Mouse (Mus musculus) midbrain, embryonic 14.5 days (tissue): ENCODE results near the gene Nedd9. TPM values are rescaled to one million over a fixed set of nuclear protein-coding genes. Genes with fewer than 3 reads are reported as not detected.
A peak's percentile ranks its signal among the peaks of the same experiment; 100 is the strongest.

Experiments
- ATAC-seq: fragments of 200-750 bp; cut with Nextera tagmentation; 2 replicates; pipeline ENCODE4 v1.8.0; 2017; ENCODE audit warnings: moderate number of reproducible peaks, moderate library complexity; ENCODE audit not compliant: low FRiP score, low TSS enrichment
- DNase-seq: peaks from one replicate; pipeline ENCODE4 v3.0.0-alpha.2; 2015
- H3K27ac ChIP-seq: fragments of 300-500 bp; sonication (generic); replicated peaks from 2 replicates; pipeline ENCODE4 v1.5.1; 2014; ENCODE audit warnings: mild to moderate bottlenecking, low read depth, low read length, moderate library complexity
- H3K27me3 ChIP-seq: fragments of 300-500 bp; sonication (generic); 2 replicates; pipeline ENCODE4 v1.6.1; 2014; ENCODE audit warnings: low read length, control low read depth, mixed read lengths; ENCODE audit not compliant: control insufficient read depth, insufficient read depth
- H3K36me3 ChIP-seq: fragments of 300-500 bp; sonication (generic); 2 replicates; pipeline ENCODE4 v1.6.1; 2014; ENCODE audit warnings: low read length, control low read depth; ENCODE audit not compliant: control insufficient read depth, insufficient read depth
- H3K4me1 ChIP-seq: fragments of 300-500 bp; sonication (generic); 2 replicates; pipeline ENCODE4 v1.6.1; 2014; ENCODE audit warnings: mild to moderate bottlenecking, antibody characterized with exemption, low read length, control low read depth; ENCODE audit not compliant: control insufficient read depth, insufficient read depth
- H3K4me2 ChIP-seq: fragments of 300-500 bp; sonication (generic); 2 replicates; pipeline ENCODE4 v1.6.1; 2014; ENCODE audit warnings: mild to moderate bottlenecking, low read length, moderate library complexity
- H3K4me3 ChIP-seq: fragments of 300-500 bp; sonication (generic); replicated peaks from 2 replicates; pipeline ENCODE4 v1.5.1; 2014; ENCODE audit warnings: low read depth, low read length
- H3K9ac ChIP-seq: fragments of 300-500 bp; sonication (generic); replicated peaks from 2 replicates; pipeline ENCODE4 v1.6.1; 2014; ENCODE audit warnings: mild to moderate bottlenecking, low read length, moderate library complexity
- H3K9me3 ChIP-seq: fragments of 300-500 bp; sonication (generic); 2 replicates; pipeline ENCODE4 v1.6.1; 2016; ENCODE audit warnings: low read length, control low read depth, mixed read lengths; ENCODE audit not compliant: control insufficient read depth
- WGBS: fragments of 180-500 bp; shearing (Covaris S2); extraction: QIAGEN DNeasy Blood & Tissue Kit; methylation state at CpG from one replicate; pipeline ENCODE4 v1.1.7; 2014; 5-methylcytosine and 5-hydroxymethylcytosine counted together
- polyA plus RNA-seq: library from polyadenylated mRNA; unstranded; fragments of >200 nt; fragmentation: Nextera tagmentation; extraction: Ambion mirVana; gene quantifications from 2 replicates; pipeline ENCODE4 v1.2.1, GENCODE M21; 2014

Gene Nedd9
- polyA plus RNA-seq, 1 experiment from 2014 or later: 16.3 TPM

GRCm38 (mm10) chr13:41453227-41454193 lies 33.7 kb downstream of the Nedd9 start:
- H3K4me1 ChIP-seq: 0 out of 2 replicates have a peak, but pooled peaks cover 3% of the 10 kb centered on the region
- WGBS: 84% methylated on average over 15 of the region's 15 CpGs
- ATAC-seq (no peak), DNase-seq (no peak)
- H3K36me3 ChIP-seq: no peaks in the 10 kb centered on the region
- no peak overlapping the region for H3K4me2 ChIP-seq
- no peak overlapping the region for H3K9ac ChIP-seq
- no peak overlapping the region for H3K27ac ChIP-seq
- H3K9me3 ChIP-seq: no peaks in the 10 kb centered on the region
- H3K4me3 ChIP-seq: no peak overlapping the region
- H3K27me3 ChIP-seq: no peaks in the 10 kb centered on the region

- DNase-seq (no peak), ATAC-seq (no peak)
- Histone ChIP-seq H3K4me1 (no peaks in the 10 kb centered on the region), H3K27ac (no peak overlapping the region), H3K9me3 (no peaks in the 10 kb centered on the region), H3K36me3 (no peaks in the 10 kb centered on the region), H3K4me3 (no peak overlapping the region), H3K9ac (no peak overlapping the region), H3K4me2 (no peak overlapping the region), H3K27me3 (no peaks in the 10 kb centered on the region)
- 80% methylated on average over 6 of the region's 6 CpGs for WGBS
Measured at GRCm38 (mm10) chr13:41450821-41451220, 36.3 kb downstream of the Nedd9 start.

GRCm38 (mm10) chr13:41449211-41449610 lies 38.0 kb downstream of the Nedd9 start:
- H3K27me3 ChIP-seq: no peaks in the 10 kb centered on the region
- H3K4me1 ChIP-seq: no peaks in the 10 kb centered on the region
- no peaks in the 10 kb centered on the region for H3K36me3 ChIP-seq
- DNase-seq (no peak), ATAC-seq (no peak)
- 47% methylated on average over 2 of the region's 2 CpGs for WGBS
- H3K4me2 ChIP-seq: no peak overlapping the region
- H3K9ac ChIP-seq: no peak overlapping the region
- no peak overlapping the region for H3K27ac ChIP-seq
- no peak overlapping the region for H3K4me3 ChIP-seq
- H3K9me3 ChIP-seq: no peaks in the 10 kb centered on the region

- DNase-seq (no peak), ATAC-seq (no peak)
- H3K4me2 ChIP-seq: no peak overlapping the region
- no peaks in the 10 kb centered on the region for H3K36me3 ChIP-seq
- no peaks in the 10 kb centered on the region for H3K4me1 ChIP-seq
- WGBS: 83% methylated on average over 6 of the region's 6 CpGs
- no peaks in the 10 kb centered on the region for H3K27me3 ChIP-seq
- H3K9ac ChIP-seq: no peak overlapping the region
- no peaks in the 10 kb centered on the region for H3K9me3 ChIP-seq
- H3K4me3 ChIP-seq: no peak overlapping the region
- no peak overlapping the region for H3K27ac ChIP-seq
Measured at GRCm38 (mm10) chr13:41447209-41447608, 40.0 kb downstream of the Nedd9 start.

GRCm38 (mm10) chr13:41446591-41446990 lies 40.6 kb downstream of the Nedd9 start:
- Histone ChIP-seq H3K27ac (no peak overlapping the region), H3K4me2 (no peak overlapping the region), H3K27me3 (no peaks in the 10 kb centered on the region), H3K36me3 (no peaks in the 10 kb centered on the region), H3K9me3 (no peaks in the 10 kb centered on the region), H3K9ac (no peak overlapping the region), H3K4me1 (no peaks in the 10 kb centered on the region), H3K4me3 (no peak overlapping the region)
- no peak for DNase-seq
- 98% methylated on average over 1 of the region's 1 CpGs for WGBS
- ATAC-seq: no peak

- Histone ChIP-seq H3K27me3 (no peaks in the 10 kb centered on the region), H3K27ac (no peak overlapping the region), H3K9ac (no peak overlapping the region), H3K4me1 (no peaks in the 10 kb centered on the region), H3K4me3 (no peak overlapping the region), H3K9me3 (no peaks in the 10 kb centered on the region), H3K36me3 (no peaks in the 10 kb centered on the region), H3K4me2 (no peak overlapping the region)
- DNase-seq (no peak), ATAC-seq (no peak)
- 83% methylated on average over 3 of the region's 3 CpGs for WGBS
Measured at GRCm38 (mm10) chr13:41445067-41445808, 41.9 kb downstream of the Nedd9 start.

- Histone ChIP-seq H3K4me2 (no peak overlapping the region), H3K36me3 (no peaks in the 10 kb centered on the region), H3K27me3 (no peaks in the 10 kb centered on the region), H3K27ac (no peak overlapping the region), H3K4me1 (no peaks in the 10 kb centered on the region), H3K9me3 (no peaks in the 10 kb centered on the region), H3K4me3 (no peak overlapping the region), H3K9ac (no peak overlapping the region)
- DNase-seq: no peak
- no peak for ATAC-seq
- whole genome bisulfite sequencing: 92% methylated on average over 6 of the region's 6 CpGs
Measured at GRCm38 (mm10) chr13:41444230-41444629, 42.9 kb downstream of the Nedd9 start.

- Histone ChIP-seq H3K9ac (no peak overlapping the region), H3K9me3 (no peaks in the 10 kb centered on the region), H3K4me1 (no peaks in the 10 kb centered on the region), H3K4me3 (no peak overlapping the region), H3K27ac (no peak overlapping the region), H3K4me2 (no peak overlapping the region), H3K27me3 (no peaks in the 10 kb centered on the region), H3K36me3 (no peaks in the 10 kb centered on the region)
- ATAC-seq (no peak), DNase-seq (peak; percentile 35)
- 37% methylated on average over 4 of the region's 4 CpGs for WGBS
Measured at GRCm38 (mm10) chr13:41442145-41442544, 45.0 kb downstream of the Nedd9 start.
